In the genomic region with DNA sequence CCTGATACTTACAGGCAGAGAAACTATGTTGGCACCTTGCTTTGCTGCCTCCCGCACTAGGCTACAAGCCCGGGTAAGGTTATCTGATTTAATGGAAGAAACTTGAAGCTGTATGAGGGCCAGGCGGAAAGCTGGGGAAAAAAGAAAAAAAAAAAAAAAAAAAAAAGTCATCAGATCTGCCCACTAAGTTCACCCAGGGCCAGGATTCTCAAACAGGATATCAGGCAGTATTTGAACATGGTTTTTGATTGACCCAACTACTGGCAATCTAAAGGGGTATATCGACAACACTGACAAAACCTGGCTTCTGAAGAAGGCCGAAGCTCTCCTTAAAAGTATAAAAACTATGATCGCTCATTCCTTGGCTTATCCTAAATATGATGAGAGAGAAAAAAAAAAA, we compare ENCODE assay signal across 8 mouse cellular contexts. TPM values are rescaled to one million over a fixed set of nuclear protein-coding genes. Genes with fewer than 3 reads are reported as not detected.
DNase-seq lines count a peak whose midpoint lies in the region; ATAC-seq and TF ChIP-seq lines count a peak whose summit lies in the region.

No protein-coding gene starts in this region.

- no peak overlapping the region for H3K27ac ChIP-seq in kidney, embryonic 14.5 days (ENCODE audit: low read depth, low read length)
- H3K27ac ChIP-seq in embryonic facial prominence, embryonic 14.5 days (replicated peaks; ENCODE audit: low read depth, low read length): no peak overlapping the region
- H3K27ac ChIP-seq in limb, embryonic 10.5 days: no peak overlapping the region
- H3K27ac ChIP-seq in midbrain, postnatal 0 days (ENCODE audit: low read depth, low read length): 0 out of 2 replicates have a peak overlapping the region, but pooled peaks have one; percentile 73

- no peak for TF ChIP-seq CTCF in midbrain, postnatal 0 days (IDR thresholded peaks at IDR 0.05)

- WGBS in kidney, embryonic 14.5 days: 90% methylated on average over 6 of the region's 6 CpGs
- WGBS in embryonic facial prominence, embryonic 14.5 days: 80% methylated on average over 6 of the region's 6 CpGs
- WGBS in limb, embryonic 10.5 days: 89% methylated on average over 6 of the region's 6 CpGs
- 90% methylated on average over 6 of the region's 6 CpGs for WGBS in midbrain, postnatal 0 days

- no peaks in the 10 kb centered on the region for H3K4me1 ChIP-seq in kidney, embryonic 14.5 days (ENCODE audit: control insufficient read depth, insufficient read depth, low read length)
- H3K4me1 ChIP-seq in embryonic facial prominence, embryonic 14.5 days (ENCODE audit: control insufficient read depth, insufficient read depth, low read length): 0 out of 2 replicates have a peak, but pooled peaks cover 3% of the 10 kb centered on the region
- H3K4me1 ChIP-seq in limb, embryonic 10.5 days: no peaks in the 10 kb centered on the region
- 0 out of 2 replicates have a peak, but pooled peaks cover 5% of the 10 kb centered on the region for H3K4me1 ChIP-seq in midbrain, postnatal 0 days (ENCODE audit: insufficient read depth, low read length)

- H3K9ac ChIP-seq in kidney, embryonic 14.5 days (ENCODE audit: low read depth, low read length): peak overlapping the region; percentile 87; the same call in 1 of the 2 replicates
- peak overlapping the region; percentile 93 for H3K9ac ChIP-seq in embryonic facial prominence, embryonic 14.5 days (ENCODE audit: low read depth, low read length)
- no peak overlapping the region for H3K9ac ChIP-seq in midbrain, postnatal 0 days (replicated peaks; ENCODE audit: low read length, poor library complexity, severe bottlenecking)

- no peak for DNase-seq in kidney, postnatal 14 days
- no peak for DNase-seq in embryonic facial prominence, embryonic 14.5 days (ENCODE audit: low spot score)
- no peak for DNase-seq in limb, embryonic 10.5 days (ENCODE audit: low spot score)
- DNase-seq in midbrain, postnatal 0 days (ENCODE audit: low spot score): no peak
- no peak for DNase-seq in layer of hippocampus, adult 9-10 months (ENCODE audit: low spot score)
- no peak for DNase-seq in spleen, postnatal 4 days (ENCODE audit: low spot score in 2 of 2)
- no peak for DNase-seq in B cell, adult 2 months

- peak overlapping the region; percentile 69 for H3K4me2 ChIP-seq in kidney, embryonic 14.5 days (replicated peaks; ENCODE audit: low read depth, low read length)
- H3K4me2 ChIP-seq in embryonic facial prominence, embryonic 14.5 days (ENCODE audit: low read depth, low read length): peak overlapping the region; percentile 72
- H3K4me2 ChIP-seq in midbrain, postnatal 0 days (ENCODE audit: low read depth, low read length, poor library complexity, severe bottlenecking): peak overlapping the region; percentile 80

- H3K36me3 ChIP-seq in kidney, embryonic 14.5 days (ENCODE audit: control insufficient read depth, insufficient read depth, low read length): peaks cover 18% of the 10 kb centered on the region; the same call in 1 of the 2 replicates
- peaks cover 46% of the 10 kb centered on the region for H3K36me3 ChIP-seq in embryonic facial prominence, embryonic 14.5 days (ENCODE audit: control insufficient read depth, insufficient read depth, low read length)
- peaks cover 31% of the 10 kb centered on the region for H3K36me3 ChIP-seq in limb, embryonic 10.5 days
- H3K36me3 ChIP-seq in midbrain, postnatal 0 days (ENCODE audit: insufficient read depth, low read length): peaks cover 17% of the 10 kb centered on the region; the same call in 1 of the 2 replicates

- no peaks in the 10 kb centered on the region for H3K9me3 ChIP-seq in kidney, embryonic 14.5 days (ENCODE audit: control insufficient read depth, low read length)
- H3K9me3 ChIP-seq in embryonic facial prominence, embryonic 14.5 days (ENCODE audit: control insufficient read depth, low read length): no peaks in the 10 kb centered on the region
- no peaks in the 10 kb centered on the region for H3K9me3 ChIP-seq in limb, embryonic 10.5 days (replicated peaks)
- H3K9me3 ChIP-seq in midbrain, postnatal 0 days (ENCODE audit: low read length): no peaks in the 10 kb centered on the region

- no peaks in the 10 kb centered on the region for H3K27me3 ChIP-seq in kidney, embryonic 14.5 days (ENCODE audit: control insufficient read depth, insufficient read depth, low read length)
- no peaks in the 10 kb centered on the region for H3K27me3 ChIP-seq in embryonic facial prominence, embryonic 14.5 days (replicated peaks; ENCODE audit: control insufficient read depth, insufficient read depth, low read length)
- no peaks in the 10 kb centered on the region for H3K27me3 ChIP-seq in limb, embryonic 10.5 days (ENCODE audit: low read depth, poor library complexity, severe bottlenecking)
- no peaks in the 10 kb centered on the region for H3K27me3 ChIP-seq in midbrain, postnatal 0 days (ENCODE audit: insufficient read depth, low read length)

- H3K4me3 ChIP-seq in kidney, embryonic 14.5 days (ENCODE audit: low read length): peak overlapping the region; percentile 82
- peak overlapping the region; percentile 88 for H3K4me3 ChIP-seq in embryonic facial prominence, embryonic 14.5 days (ENCODE audit: low read depth, low read length)
- peak overlapping the region; percentile 79; the same call in 1 of the 2 replicates for H3K4me3 ChIP-seq in limb, embryonic 10.5 days
- peak overlapping the region; percentile 63; the same call in 1 of the 2 replicates for H3K4me3 ChIP-seq in midbrain, postnatal 0 days (ENCODE audit: low read depth, low read length)

- no peak for ATAC-seq in kidney, embryonic 14.5 days (ENCODE audit: low FRiP score, low TSS enrichment)
- ATAC-seq in embryonic facial prominence, embryonic 14.5 days (ENCODE audit: low read depth): no peak
- ATAC-seq in midbrain, postnatal 0 days (ENCODE audit: low FRiP score): no peak

RNA-seq across cellular contexts. Expression of a gene that starts 1.1 kb away (rescaled TPM):
- polyA plus RNA-seq in kidney, embryonic 14.5 days (2014; fragmentation: Nextera tagmentation; extraction: Ambion mirVana): 90.9 and 101 TPM in 2 replicates
- 73.4 and 81.0 TPM in 2 replicates for polyA plus RNA-seq in embryonic facial prominence, embryonic 14.5 days (2014; fragmentation: Nextera tagmentation; extraction: Ambion mirVana)
- polyA plus RNA-seq in limb, embryonic 10.5 days (2016; fragmentation: Nextera tagmentation; extraction: Ambion mirVana): 66.1 and 67.1 TPM in 2 replicates
- total RNA-seq in midbrain, postnatal 0 days (2014; rRNA removed): 19.7 and 30.3 TPM in 2 replicates
- 55.4 and 59.8 TPM in 2 replicates for polyA plus RNA-seq in midbrain, postnatal 0 days (2015; fragmentation: Nextera tagmentation; extraction: Ambion mirVana)

RNA-seq across cellular contexts. Expression of a gene that starts 44.6 kb away (rescaled TPM):
- polyA plus RNA-seq in kidney, embryonic 14.5 days (2014; fragmentation: Nextera tagmentation; extraction: Ambion mirVana): 47.0 and 63.7 TPM in 2 replicates
- polyA plus RNA-seq in embryonic facial prominence, embryonic 14.5 days (2014; fragmentation: Nextera tagmentation; extraction: Ambion mirVana): 52.6 and 54.5 TPM in 2 replicates
- polyA plus RNA-seq in limb, embryonic 10.5 days (2016; fragmentation: Nextera tagmentation; extraction: Ambion mirVana): 55.9 and 57.5 TPM in 2 replicates
- 107 and 121 TPM in 2 replicates for total RNA-seq in midbrain, postnatal 0 days (2014; rRNA removed)
- polyA plus RNA-seq in midbrain, postnatal 0 days (2015; fragmentation: Nextera tagmentation; extraction: Ambion mirVana): 60.0 and 66.5 TPM in 2 replicates
